Mouse (Mus musculus): ENCODE results near the gene Vars.

Vars gene

DNA sequence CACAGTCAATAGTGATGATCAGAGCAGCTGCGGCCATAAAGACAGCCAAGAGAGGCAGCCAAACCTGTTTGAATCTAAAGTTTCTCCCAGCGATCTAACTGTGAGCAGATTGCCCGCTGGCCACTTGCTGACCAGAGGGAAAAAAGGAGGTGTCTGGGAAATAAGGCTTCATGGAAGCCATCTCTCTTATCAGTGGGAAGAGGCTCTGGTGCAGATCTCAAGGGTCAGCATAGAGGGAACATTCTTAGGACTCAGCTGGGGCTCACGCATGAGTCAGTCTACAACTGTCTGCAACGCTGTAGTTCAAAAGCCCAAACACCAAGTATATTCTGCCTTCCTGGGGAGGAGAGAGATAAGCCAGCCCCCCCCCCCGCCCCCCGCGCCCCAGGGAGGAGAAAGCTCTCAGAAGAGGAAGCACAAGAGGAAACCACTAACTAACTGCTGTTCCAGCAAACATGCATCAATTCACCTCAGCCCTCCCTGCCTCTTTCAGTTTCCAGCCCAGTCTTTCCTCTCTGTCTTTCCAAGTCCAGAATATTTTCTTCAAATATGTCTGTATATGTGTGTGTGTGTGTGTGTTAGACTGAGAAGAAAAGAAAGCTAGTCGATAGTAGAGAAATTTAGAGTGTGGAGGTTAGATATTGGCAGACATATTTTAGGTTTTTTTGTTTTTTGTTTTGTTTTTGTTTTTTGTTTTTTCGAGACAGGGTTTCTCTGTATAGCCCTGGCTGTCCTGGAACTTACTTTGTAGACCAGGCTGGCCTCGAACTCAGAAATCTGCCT, 47.6 kb downstream of the Vars start:
- in situ Hi-C loops (cut with MboI, MseI): no loop called here

DNA sequence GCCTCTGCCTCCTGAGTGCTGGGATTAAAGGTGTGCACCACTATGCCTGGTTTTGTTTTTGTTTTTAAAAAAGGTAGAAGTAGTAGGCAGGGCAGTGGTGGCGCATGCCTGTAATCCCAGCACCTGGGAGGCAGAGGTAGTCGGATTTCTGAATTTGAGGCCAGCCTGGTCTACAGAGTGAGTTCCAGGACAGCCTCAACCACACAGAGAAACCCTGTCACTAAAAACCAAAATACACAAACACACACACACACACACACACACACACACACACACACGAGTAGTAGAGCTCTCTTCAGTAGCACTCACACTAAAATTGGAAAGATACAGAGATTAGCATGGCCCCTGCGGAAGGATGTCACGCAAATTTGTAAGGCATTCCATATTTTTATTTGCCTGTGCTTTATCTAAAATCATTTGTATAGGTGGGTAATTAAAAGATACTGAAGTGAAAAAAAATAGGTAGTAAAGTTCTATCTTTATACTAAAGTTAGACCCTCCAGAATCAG, 48.2 kb downstream of the Vars start:
- in situ Hi-C loops (cut with MboI, MseI): no loop called here

- in situ Hi-C loops (cut with MboI, MseI): no loop called here
Observed at GRCm38 (mm10) chr17:35049561-35050016, 48.8 kb downstream of the Vars start, which contains the start of gene Clic1. Clic1 (plus strand) TSS chr17:35049966.

DNA sequence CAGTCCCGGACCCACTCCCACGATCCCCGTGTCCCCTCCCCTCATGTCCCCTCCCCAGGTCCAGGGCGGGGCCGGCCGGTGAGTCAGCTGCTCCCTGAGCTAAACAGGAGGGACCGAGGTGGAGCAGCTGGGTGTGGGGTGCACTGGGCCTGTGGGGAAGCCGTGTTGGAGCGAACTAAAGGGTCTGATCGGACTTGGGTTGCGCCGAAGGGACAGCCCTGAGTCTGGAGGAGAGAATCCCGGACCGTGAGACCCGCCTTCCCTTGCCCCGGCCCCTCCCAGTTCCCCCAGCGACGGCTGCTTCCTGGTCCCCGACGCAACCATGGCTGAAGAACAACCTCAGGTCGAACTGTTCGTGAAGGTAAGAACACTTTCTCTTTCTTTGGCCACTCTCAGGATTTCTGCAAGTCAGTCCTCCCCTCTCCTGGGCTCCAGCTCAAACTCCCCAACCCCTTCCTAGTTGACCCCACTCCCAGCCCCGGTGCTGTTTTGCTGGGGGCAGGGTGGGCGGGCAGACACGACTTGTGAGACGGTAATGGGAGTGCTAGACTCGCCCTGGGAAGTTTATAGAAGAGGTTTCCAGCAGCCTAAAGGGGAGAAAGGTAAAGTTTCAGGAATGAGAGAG, 49.5 kb downstream of the Vars start:
- in situ Hi-C loops (cut with MboI, MseI): no loop called here

DNA sequence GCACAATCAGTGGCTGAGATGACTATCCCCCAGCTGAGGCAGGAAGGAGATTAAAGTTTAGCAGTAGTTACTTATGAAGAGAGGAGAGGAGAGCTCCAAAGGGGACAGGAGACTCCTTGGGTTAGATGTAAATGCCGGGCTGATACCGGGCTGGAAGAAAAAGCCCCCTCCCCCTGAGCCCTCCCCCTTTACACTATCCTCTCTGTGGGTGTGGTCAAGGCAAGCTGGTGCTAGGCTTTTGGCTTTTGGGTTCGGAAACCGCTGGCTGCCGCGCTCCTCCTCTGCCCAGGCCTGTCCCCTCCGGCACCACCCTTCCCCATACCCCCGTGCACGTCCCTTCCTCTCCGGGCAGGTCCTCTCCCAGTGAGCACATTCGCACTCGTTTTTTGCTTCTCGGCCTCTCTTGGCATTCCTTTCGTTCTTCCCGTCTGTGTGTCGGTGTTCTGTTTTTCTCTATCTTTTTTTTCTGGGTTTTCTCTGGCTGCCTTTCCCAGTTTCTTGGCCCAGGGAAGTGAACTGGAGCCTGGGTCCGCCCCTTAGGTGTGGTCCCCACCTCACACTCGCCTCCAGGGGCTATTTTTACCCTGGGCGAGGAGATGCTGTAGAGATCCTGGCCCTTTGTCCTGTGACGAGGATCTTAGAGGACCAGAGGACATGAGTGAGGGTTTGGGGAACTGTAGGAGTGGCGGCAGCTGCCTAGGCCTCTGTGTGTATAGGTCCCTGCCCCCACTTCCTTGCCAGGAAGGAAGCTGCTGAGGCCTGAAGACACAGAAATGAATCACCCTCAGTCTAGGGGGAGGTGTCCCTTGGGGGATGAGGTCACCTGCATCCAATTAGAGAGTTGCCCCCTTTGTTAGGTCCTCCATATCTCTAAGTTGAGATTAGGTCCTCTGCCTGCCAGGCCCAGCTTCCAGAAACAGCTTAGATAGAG, 50.6 kb downstream of the Vars start:
- in situ Hi-C loops (cut with MboI, MseI): no loop called here

GRCm38 (mm10) chr17:35052271-35052798, 51.5 kb downstream of the Vars start:
- in situ Hi-C loops (cut with MboI, MseI): no loop called here

- in situ Hi-C loops (cut with MboI, MseI): no loop called here
Observed at GRCm38 (mm10) chr17:35055691-35056495, 55.1 kb downstream of the Vars start.

GRCm38 (mm10) chr17:35057090-35057489, 56.3 kb downstream of the Vars start:
- in situ Hi-C loops (cut with MboI, MseI): no loop called here

GRCm38 (mm10) chr17:35058316-35058715, 57.5 kb downstream of the Vars start:
- in situ Hi-C loops (cut with MboI, MseI): no loop called here

GRCm38 (mm10) chr17:35058911-35059892, 58.4 kb downstream of the Vars start, which contains the start of gene Ddah2:
Ddah2 (plus strand) TSS chr17:35059035.
- in situ Hi-C loops (cut with MboI, MseI): no loop called here

- in situ Hi-C loops (cut with MboI, MseI): loop anchor here (5.0 kb wide), 1 partner anchor 38 kb away; no protein-coding TSS in a partner anchor
Observed at GRCm38 (mm10) chr17:35060071-35060470, 59.3 kb downstream of the Vars start.

- in situ Hi-C loops (cut with MboI, MseI): loop anchor here (5.0 kb wide), 1 partner anchor 39 kb away; no protein-coding TSS in a partner anchor
Observed at GRCm38 (mm10) chr17:35060737-35061297, 60.0 kb downstream of the Vars start.

DNA sequence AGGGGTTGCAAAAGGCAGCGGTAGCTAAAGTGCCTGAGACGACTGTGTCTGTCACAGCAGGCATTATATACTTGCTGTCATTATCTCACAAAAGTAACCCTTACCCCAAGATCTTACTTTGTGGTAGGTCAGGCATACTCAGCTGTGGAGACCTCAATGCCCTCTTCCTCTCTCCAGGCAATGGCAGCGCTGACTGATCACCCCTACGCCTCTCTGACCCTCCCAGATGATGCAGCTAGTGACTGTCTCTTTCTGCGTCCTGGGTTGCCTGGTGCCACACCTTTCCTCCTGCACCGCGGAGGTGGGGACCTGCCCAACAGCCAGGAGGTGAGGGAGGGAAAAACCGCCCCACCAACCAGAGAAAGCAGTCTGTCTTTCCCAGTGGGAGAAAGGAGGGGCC, 60.5 kb downstream of the Vars start:
- in situ Hi-C loops (cut with MboI, MseI): loop anchor here (5.0 kb wide), 1 partner anchor 39 kb away; no protein-coding TSS in a partner anchor

DNA sequence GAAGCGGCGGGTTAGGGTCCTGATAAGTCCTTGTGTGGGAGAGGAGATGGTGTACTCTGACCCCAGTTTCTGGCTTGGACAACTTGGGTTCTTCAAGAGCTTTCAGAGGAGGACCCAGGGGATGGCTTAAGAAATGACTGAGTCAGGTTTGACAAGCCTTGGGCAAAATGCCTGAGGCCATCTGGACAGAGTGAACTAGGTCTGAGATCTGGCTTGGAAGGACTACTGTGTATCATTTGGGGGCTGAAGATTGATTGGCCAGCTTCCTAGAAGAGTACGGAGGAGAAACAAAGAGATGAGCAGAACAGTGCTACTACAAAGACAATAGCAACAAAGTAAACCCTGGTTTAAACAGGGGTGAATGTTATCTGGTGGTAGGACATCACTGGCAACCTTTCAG, 62.7 kb downstream of the Vars start:
- in situ Hi-C loops (cut with MboI, MseI): loop anchor here (5.0 kb wide), 1 partner anchor 41 kb away; no protein-coding TSS in a partner anchor

GRCm38 (mm10) chr17:35064378-35064877, 63.6 kb downstream of the Vars start:
- in situ Hi-C loops (cut with MboI, MseI): loop anchor here (5.0 kb wide), 1 partner anchor 42 kb away; no protein-coding TSS in a partner anchor

DNA sequence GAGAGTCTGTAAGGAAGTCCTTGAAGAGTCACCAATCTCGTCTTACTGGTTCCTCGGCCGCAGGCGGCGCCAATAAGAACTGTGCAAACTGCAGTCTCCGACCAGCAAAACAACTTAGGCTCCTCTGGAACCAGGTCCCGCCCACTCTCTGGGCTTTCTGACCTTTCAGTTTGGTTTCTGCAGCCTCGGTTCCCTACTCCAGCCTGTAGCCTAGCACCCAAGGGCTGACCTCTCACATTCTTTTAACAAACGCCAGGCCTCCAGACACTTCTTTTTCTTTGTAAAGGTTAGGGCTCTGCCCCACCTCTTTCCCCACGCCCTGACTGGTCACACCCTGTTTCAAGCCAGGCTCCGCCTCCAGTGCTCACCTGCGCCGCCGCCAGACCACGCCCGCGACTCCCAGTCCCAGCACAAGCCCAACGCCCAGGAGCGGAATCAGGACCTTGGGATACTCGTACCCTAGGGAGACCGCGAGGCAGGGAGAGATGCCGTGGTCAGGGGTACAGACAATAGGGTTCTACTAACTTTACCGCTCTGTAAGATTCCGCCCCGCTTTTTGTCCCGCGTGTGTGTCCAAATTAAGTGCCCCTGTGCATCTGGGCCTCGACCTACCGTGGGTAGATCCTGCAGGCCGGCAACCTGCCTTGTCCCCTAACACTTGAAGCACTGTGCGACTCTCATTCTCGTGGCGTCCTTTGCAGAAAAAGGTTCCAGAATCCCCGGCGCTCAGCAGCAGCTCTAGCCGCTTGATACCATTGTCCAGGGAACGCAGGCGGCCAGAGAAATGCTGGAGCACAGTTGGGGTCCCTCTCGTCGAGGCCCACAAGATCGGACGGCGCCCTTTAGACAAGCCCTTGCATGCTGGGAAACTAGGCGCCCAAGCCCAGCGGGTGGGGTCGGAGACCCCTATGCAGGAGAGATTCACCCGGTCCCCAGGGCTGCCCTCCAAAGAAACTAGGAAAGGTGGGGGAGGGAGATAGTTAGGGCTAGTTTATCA, 64.5 kb downstream of the Vars start, which contains the start of gene Ly6g6c:
Gene Ly6g6c (plus strand): TSS at position 438 of the 997 bp plus-strand sequence.
- in situ Hi-C loops (cut with MboI, MseI): loop anchor here (5.0 kb wide), 1 partner anchor 43 kb away; no protein-coding TSS in a partner anchor

All from T-helper 1 cell (primary cell).